Mouse (Mus musculus): ENCODE results near the gene Atp6v0a1.
"Not testable (repeated sequence)": the region's sequence is repeated elsewhere in the genome, so short reads cannot be mapped to it uniquely, and the experiment has no call there.

Gene Atp6v0a1

GRCm38 (mm10) chr11:100982087-100982486, 27.2 kb upstream of the Atp6v0a1 start:
- DNase-seq (ENCODE audit: low spot score) = no peak

DNA sequence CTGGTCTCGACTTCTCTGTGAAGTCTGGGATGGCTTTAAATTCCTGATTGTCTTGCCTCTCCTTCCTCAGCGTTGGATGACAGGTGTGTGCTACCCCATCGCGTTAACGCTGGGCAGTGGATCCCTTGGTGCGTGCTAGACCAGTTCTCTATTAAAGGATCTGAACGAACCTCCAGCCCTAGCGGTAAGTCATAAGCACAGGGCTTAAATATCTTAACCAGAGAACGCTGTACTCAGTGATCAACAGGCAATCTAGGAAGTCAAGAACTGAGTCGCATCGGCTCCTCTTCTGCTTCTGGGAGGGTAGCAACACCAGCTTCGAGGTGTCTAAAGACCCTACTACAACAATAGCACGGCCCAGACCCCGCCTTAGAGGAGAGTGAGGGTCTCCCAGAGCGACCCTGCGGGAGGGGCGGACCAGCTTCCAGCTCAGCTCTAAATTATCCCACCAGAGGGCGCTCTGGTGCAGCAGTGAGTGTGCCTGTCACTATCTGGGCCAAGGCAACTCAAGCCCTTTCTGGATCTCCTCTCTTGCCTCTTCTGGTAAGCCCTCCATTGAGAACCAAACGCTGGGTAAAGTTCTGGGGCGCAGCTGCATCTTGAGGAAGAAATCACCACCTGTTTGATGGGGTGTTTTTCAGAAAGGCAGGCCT, 26.0 kb upstream of the Atp6v0a1 start:
- DNase-seq (ENCODE audit: low spot score) = peak; percentile 50

GRCm38 (mm10) chr11:100983778-100984131, 25.5 kb upstream of the Atp6v0a1 start:
- no peak for DNase-seq (ENCODE audit: low spot score)

- no peak for DNase-seq (ENCODE audit: low spot score)
These were observed 23.6 kb upstream of the Atp6v0a1 start for GRCm38 (mm10) chr11:100985607-100986006.

GRCm38 (mm10) chr11:100988674-100989073, 20.6 kb upstream of the Atp6v0a1 start:
- DNase-seq (ENCODE audit: low spot score) = no peak

DNA sequence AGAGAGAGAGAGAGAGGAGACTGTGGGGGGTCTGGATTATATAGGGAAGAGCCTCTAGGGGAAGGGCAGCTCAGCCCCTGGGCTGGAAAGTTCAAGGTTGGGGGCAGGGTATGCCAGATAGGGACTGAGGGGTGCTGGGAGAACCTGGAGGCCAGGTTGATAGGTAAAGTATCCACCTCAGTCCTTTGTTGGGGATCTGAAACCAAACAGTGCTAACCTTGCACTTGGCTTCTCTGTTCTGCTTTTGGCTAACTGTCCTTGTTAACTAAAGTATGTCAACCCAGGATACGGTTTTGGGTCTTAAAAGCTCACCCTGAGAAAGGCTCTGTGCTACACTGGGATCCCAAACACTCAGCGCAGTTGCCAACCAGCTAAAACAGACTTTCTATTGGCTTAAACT, 19.6 kb upstream of the Atp6v0a1 start:
- no peak for DNase-seq (ENCODE audit: low spot score)

DNA sequence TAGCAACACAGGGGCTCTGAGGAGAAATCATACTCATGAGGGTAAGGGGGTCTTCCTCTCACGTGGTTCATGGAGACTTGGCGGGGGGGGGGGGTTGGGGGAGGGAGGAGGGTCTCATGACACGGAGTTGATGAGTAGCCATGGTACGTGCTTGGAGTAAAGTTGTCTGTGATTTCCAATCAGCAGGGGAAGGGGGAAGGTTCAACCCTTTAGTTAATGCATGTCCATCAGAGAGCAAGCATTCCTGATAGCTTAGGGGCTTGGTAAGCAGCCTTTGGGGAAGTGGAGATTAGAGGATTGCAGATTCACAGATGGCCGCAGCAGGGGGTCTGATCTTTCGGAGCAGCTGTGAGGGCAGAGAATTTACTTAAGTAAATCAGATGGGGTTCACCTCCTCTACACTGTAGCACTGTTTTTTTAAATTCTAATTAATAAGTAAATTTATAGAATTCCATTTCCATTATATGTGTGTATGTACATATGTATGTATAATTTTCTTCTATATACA, 18.2 kb upstream of the Atp6v0a1 start:
- DNase-seq (ENCODE audit: low spot score) = no peak

DNA sequence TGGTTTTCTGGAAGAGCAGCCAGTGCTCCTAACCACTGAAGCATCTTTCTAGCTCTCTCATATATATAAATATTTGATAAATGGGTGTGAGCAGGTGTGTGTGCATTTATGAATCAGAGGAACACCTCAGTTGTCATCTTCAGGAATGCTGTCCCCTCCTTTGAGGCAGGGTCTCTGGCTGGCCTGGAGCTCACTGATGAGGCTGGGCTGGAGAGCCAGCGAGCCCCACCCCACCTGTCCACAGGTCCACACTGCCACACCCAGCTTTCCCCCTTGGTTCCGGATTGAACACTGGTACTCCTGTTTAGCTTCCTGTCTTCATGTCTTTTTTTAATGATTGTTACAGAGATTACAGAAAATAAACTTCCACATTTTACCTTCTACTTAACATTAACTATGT, 15.8 kb upstream of the Atp6v0a1 start:
- DNase-seq (ENCODE audit: low spot score) = no peak

- DNase-seq (ENCODE audit: low spot score) = no peak
These were observed 15.0 kb upstream of the Atp6v0a1 start for GRCm38 (mm10) chr11:100994233-100994632.

DNA sequence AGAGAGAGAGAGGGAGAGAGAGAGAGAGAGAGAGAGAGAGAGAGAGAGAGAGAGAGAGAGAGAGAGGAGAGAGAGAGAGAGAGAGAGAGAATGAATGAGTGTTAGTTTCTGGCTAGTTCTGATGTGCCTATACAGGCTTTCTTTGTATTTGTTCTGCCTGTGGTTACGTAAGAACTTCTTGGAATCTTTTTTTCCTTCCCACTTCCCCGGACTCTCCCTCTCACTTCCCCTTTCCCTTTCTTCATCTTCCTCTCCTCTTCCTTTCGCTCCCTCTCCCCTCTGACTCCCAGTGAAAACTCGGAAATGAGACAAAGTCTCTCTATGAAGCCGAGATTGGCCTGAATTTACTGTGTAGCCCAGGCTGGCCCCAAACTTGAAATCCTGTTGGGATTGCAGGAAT, 14.6 kb upstream of the Atp6v0a1 start:
- no peak for DNase-seq (ENCODE audit: low spot score)

GRCm38 (mm10) chr11:100996501-100996900, 12.8 kb upstream of the Atp6v0a1 start:
- DNase-seq (ENCODE audit: low spot score) = no peak

DNA sequence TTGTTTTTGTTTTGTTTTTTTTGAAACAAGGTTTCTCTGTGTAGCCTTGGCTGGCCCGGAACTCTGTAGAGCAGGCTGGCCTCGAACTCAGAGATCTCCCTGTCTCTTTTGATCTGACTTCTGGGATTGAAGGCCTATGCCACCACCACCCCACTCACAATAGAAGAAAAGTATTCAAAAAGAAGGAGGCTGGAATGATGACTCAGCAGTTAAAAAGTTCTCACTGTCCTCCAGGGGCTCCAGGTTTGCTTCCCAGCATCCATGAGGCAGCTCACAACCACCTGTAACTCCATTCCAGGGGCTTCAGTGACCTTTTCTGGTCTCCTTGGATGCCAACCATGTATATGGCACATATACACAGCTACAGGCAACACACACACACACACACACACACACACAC, 10.4 kb upstream of the Atp6v0a1 start:
- no peak for DNase-seq (ENCODE audit: low spot score)

- no peak for DNase-seq (ENCODE audit: low spot score)
These were observed 10.0 kb upstream of the Atp6v0a1 start for GRCm38 (mm10) chr11:100999254-100999653.

DNA sequence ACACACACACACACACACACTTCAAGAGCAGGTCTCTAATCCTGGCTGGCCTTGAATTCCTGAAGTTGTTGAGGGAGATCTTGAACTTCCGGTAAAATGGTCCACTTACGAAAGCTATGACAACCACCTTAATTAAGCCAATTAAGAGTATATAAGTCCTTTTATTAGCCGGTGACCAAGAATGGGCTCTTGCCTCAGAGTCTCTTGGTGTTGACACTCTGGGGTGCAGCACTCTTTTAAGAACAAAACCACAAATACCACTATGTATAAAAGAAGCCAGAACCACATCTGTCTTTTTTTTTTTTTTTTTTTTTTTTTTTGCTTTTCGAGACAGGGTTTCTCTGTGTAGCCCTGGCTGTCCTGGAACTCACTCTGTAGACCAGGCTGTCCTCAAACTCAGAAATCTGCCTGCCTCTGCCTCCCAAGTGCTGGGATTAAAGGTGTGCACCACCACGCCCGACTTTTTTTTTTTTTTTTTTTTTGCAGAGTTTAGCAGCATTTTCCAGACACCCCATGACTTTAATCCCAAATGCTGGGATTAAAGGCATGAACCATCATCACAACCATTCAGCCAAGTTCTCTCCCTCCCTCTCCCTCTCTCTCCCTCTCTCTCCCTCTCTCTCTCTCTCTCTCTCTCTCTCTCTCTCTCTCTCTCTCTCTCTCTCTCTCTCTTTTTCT, 7.2 kb upstream of the Atp6v0a1 start:
- not testable (repeated sequence) for DNase-seq (ENCODE audit: low spot score)

DNA sequence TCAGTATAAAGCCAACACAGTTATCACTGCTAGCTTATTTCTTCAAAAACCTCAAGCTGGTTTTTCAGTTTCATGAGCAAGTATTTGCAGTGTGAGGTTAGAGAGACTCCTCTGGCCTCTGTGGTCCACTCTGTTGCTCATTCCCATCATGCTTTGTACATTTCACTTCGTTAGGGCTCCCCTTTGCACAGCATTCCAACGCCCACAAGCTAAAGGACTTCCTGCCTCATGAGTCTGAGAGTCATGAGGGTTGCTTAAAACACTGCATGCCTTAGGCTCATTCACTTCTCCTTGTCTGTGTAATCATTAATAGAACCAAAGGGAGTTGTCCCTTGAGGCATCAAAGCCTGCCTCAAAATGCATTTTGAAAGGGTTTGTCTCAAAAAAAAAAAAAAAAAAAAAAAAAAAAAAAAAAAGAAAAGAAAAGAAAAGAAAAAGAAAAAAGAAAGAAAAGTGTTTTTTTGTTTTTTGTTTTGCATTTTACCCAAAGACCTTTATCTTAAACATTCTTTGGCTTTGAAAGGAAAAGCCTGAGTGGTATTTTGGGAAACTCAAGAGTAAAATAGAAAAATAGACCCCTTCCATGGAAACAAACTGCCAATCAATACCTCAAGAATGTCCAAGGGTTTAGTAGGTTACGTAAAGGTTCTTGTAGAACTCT, 6.1 kb upstream of the Atp6v0a1 start:
- no peak for DNase-seq (ENCODE audit: low spot score)

DNA sequence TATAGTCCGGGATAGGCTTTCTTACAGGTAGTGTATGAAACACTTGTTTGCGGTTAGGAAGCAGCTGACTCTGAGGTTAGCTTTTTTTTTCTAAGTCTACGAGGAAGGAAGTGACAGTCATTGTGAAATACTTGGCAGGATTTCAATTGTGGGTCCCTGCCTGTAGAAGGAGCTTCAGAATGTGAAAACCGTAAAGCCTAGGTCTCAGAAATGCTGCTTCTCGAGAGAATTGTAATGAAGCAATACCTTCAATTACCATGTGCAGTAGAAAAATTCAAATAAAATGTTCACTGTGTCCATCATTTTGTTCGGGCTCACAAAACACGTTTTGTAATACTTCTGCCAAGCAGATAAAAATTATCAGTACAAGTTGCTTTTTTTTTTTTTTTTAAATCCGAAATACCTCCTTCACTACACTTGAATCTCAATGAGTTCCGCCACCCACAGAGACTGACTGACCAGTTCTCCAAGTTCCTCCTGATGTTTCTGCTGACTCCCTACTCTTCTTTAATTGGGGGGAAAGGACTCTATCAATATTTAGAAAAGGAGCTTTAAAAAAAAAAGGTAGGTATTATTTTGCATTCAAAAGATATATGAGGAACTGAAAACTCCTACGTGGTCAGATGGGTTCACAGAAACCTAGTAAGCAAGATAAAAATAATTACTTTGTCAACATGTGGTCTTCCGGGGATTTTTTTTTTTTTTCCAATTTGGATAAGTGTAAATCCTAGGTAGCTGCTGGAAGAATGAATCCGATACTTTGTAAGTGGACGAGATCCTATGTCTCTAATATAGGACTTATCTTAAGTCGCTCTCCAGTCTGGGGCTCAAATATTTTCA, 826 bp upstream of the Atp6v0a1 start:
- no peak for DNase-seq (ENCODE audit: low spot score)

DNA sequence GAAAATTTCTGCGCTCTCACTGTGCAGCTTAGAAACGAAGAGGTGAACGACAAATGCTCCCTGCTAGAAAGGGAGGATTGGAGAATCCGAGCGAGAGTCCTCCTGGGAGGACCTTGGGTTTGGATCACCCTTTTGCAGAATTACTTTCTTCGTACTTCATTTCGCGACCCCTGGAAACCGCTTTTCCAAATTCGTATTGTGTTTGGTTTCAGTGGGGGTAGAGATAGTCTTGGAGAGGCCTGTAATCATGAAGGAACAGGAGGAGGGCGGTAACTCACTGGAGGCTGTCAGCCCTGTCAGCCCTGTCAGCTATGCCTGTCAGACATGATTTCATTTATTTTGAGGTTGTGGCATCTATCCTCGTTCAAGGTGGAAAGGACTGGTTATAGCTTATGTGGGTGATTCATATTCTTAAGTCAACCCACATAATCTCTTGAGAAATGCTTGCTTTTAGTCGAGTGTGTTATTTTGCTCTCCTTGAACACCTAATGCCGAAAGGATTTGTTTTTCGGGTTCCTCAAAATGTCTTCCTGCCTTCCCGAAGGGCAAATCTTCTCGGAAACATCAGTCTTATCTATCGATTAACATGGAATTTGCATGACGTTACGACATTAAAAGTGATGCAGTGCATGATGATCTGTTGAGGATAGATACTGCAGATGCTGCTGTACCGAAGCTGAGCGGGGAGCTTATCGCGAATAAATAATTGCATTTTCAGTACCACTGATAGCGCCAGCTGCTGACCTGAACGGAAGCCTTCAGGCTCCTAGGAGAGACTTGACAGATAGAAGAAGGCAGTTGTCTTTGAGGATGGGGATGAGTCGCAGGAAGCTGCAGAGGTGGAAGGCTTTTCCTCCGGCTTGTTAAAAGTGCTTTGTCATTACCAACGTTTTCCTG, 884 bp downstream of the Atp6v0a1 start:
- no peak for DNase-seq (ENCODE audit: low spot score)

GRCm38 (mm10) chr11:101011641-101012040, 2.4 kb downstream of the Atp6v0a1 start:
- no peak for DNase-seq (ENCODE audit: low spot score)

- no peak for DNase-seq (ENCODE audit: low spot score)
These were observed 14.1 kb downstream of the Atp6v0a1 start for GRCm38 (mm10) chr11:101023371-101023770.

- DNase-seq (ENCODE audit: low spot score) = no peak
These were observed 14.7 kb downstream of the Atp6v0a1 start for GRCm38 (mm10) chr11:101024001-101024400.

DNA sequence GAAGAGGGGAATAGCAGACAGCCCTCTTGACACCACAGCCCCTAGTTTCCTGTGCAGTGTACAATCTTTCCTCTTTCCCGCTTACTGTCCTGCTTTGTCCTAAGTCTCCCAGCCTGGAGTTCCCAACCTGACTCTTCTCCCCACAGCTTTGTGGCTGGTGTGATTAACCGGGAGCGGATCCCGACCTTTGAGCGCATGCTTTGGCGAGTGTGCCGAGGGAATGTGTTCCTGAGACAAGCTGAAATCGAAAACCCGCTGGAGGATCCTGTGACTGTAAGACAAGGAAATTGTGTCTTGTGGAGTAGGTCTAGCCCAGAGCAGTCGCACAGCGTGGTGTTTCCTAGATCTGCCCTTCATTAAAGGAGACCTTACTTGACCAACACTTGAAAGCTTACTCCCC, 17.9 kb downstream of the Atp6v0a1 start:
- DNase-seq (ENCODE audit: low spot score) = no peak

Data from urinary bladder, postnatal 10 days (tissue).